Mouse (Mus musculus) limb, embryonic 14.5 days (tissue): Measurements from ENCODE around the gene A3galt2. TPM values are rescaled to one million over a fixed set of nuclear protein-coding genes. Genes with fewer than 3 reads are reported as not detected.

Experiments
- ATAC-seq: fragments of 200-750 bp; cut with Nextera tagmentation; 2 replicates; pipeline ENCODE4 v1.8.0; 2017; ENCODE audit warnings: low read depth, moderate number of reproducible peaks, moderate TSS enrichment; ENCODE audit not compliant: low FRiP score
- DNase-seq: peaks from one replicate; pipeline ENCODE4 v3.0.0-alpha.2; 2015; ENCODE audit warnings: low spot score
- H3K27ac ChIP-seq: fragments of 300-500 bp; sonication (generic); replicated peaks from 2 replicates; pipeline ENCODE4 v1.5.1; 2014; ENCODE audit warnings: low read depth, mild to moderate bottlenecking, low read length, moderate library complexity, mixed read lengths
- H3K27me3 ChIP-seq: fragments of 300-500 bp; sonication (generic); 2 replicates; pipeline ENCODE4 v1.6.1; 2014; ENCODE audit warnings: low read length, mixed read lengths; ENCODE audit not compliant: control insufficient read depth, insufficient read depth
- H3K36me3 ChIP-seq: fragments of 300-500 bp; sonication (generic); 2 replicates; pipeline ENCODE4 v1.6.1; 2014; ENCODE audit warnings: mild to moderate bottlenecking, low read length, moderate library complexity, mixed read lengths; ENCODE audit not compliant: control insufficient read depth, insufficient read depth
- H3K4me1 ChIP-seq: fragments of 300-500 bp; sonication (generic); 2 replicates; pipeline ENCODE4 v1.6.1; 2014; ENCODE audit warnings: antibody characterized with exemption, low read length, mixed read lengths; ENCODE audit not compliant: control insufficient read depth, insufficient read depth
- H3K4me2 ChIP-seq: fragments of 300-500 bp; sonication (generic); replicated peaks from 2 replicates; pipeline ENCODE4 v1.6.1; 2014; ENCODE audit warnings: low read depth, mild to moderate bottlenecking, low read length, moderate library complexity; ENCODE audit not compliant: severe bottlenecking
- H3K4me3 ChIP-seq: fragments of 300-500 bp; sonication (generic); replicated peaks from 2 replicates; pipeline ENCODE4 v1.5.1; 2014; ENCODE audit warnings: low read length
- H3K9ac ChIP-seq: fragments of 300-500 bp; sonication (generic); 2 replicates; pipeline ENCODE4 v1.6.1; 2014; ENCODE audit warnings: mild to moderate bottlenecking, low read depth, low read length, moderate library complexity; ENCODE audit not compliant: severe bottlenecking
- H3K9me3 ChIP-seq: fragments of 300-500 bp; sonication (generic); 2 replicates; pipeline ENCODE4 v1.6.1; 2016; ENCODE audit warnings: low read length; ENCODE audit not compliant: control insufficient read depth
- POLR2A ChIP-seq: fragments of 200-500 bp; IDR thresholded peaks from 2 replicates; pipeline ENCODE4 v1.8.0; 2012; ENCODE audit warnings: inconsistent platforms, mild to moderate bottlenecking, moderate library complexity, borderline replicate concordance; ENCODE audit not compliant: insufficient read depth, insufficient read length; ENCODE audit errors: extremely low read depth
- WGBS: fragments of 180-500 bp; shearing (Covaris S2); extraction: QIAGEN DNeasy Blood & Tissue Kit; methylation state at CpG from one replicate; pipeline ENCODE4 v1.1.7; 2014; 5-methylcytosine and 5-hydroxymethylcytosine counted together
- polyA plus RNA-seq, 2 experiments: library from polyadenylated mRNA; depleted of rRNA in 1 of 2; stranded (reverse) in 1 of 2; unstranded in 1 of 2; fragments of >200 nt; fragmentation: Nextera tagmentation in 1 of 2; extraction: Ambion mirVana in 1 of 2; gene quantifications; 2 replicates each; pipeline versions ENCODE4 v1.2.1 to v1.2.3; 2012 to 2014

The A3galt2 gene
- polyA plus RNA-seq, 2 experiments: 0.15 to 1.7 TPM

GRCm38 (mm10) chr4:128787023-128787939, 32.1 kb downstream of the A3galt2 start:
- peaks cover 93% of the 10 kb centered on the region for H3K36me3 ChIP-seq
- H3K9me3 ChIP-seq: no peaks in the 10 kb centered on the region
- no peak overlapping the region for H3K9ac ChIP-seq
- TF ChIP-seq POLR2A: no peak
- no peak for DNase-seq
- ATAC-seq: no peak
- H3K27ac ChIP-seq: no peak overlapping the region
- no peaks in the 10 kb centered on the region for H3K27me3 ChIP-seq
- WGBS: 90% methylated on average over 24 of the region's 24 CpGs
- no peaks in the 10 kb centered on the region; the same call in 1 of the 2 replicates for H3K4me1 ChIP-seq
- no peak overlapping the region for H3K4me3 ChIP-seq
- no peak overlapping the region for H3K4me2 ChIP-seq

DNA sequence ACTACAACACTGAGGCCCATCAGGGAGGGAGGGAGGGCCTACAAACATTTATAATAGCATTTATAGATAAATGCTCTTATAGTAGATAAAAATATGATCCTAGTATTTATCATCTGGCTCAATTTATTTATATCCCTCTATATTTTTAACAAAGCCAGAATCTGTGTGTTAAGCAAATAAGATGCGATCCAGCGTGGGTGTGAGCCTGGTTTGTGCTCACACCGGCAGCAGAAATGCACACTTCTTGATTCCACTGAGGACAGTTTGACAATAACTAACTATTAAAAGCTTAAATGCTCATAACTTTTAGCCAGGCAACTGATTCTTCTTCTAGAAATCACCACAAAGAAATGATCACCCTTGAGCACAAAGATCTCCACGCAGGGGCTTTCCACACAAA, 32.9 kb downstream of the A3galt2 start:
- Histone ChIP-seq H3K27me3 (no peaks in the 10 kb centered on the region), H3K9ac (no peak overlapping the region), H3K4me2 (no peak overlapping the region), H3K27ac (no peak overlapping the region), H3K9me3 (no peaks in the 10 kb centered on the region), H3K4me1 (no peaks in the 10 kb centered on the region; the same call in 1 of the 2 replicates), H3K4me3 (no peak overlapping the region), H3K36me3 (peaks cover 89% of the 10 kb centered on the region)
- no peak for TF ChIP-seq POLR2A
- DNase-seq: no peak
- no peak for ATAC-seq
- 95% methylated on average over 4 of the region's 4 CpGs for WGBS

DNA sequence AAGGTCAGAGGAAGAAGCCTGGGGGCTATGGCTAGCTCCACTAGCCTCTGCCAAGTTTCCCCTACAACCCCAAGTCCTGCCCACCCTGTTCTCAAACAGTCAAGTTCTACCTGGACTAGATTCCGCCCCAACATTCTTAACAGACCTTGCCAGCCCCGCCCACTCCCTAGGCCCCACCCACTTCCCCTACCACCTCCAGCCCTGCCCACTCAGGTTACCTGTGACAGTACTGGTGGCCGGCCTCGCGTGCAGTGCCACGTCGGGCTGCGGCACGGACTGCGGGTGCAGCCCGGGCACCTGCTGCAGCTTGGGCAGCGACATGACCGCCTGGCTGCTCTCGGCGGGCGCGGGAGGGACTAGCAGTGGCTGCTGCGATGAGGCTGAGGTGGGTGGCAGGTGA, 34.5 kb downstream of the A3galt2 start:
- no peak overlapping the region for H3K4me3 ChIP-seq
- no peak overlapping the region for H3K27ac ChIP-seq

DNA sequence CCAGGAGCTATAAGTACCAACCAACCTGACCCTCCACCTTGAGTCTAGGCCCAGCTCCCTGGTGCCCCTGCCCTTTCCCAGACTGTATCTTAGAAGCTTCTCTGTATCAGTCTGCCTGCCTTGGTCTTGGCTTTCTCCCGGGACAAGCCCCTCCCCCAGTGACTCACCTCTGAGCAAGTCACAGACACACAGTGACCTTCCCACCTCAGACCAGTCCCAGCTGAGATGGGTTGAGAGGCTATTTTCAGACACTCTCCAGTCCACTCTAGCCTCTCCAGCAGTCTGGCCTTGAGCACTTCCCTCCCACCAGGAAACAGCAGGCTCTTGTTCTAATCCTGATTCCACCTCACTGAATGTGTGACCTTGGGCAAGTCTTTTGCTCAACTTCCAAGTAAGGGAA, 38.5 kb downstream of the A3galt2 start:
- Histone ChIP-seq H3K9ac (no peak overlapping the region), H3K27ac (no peak overlapping the region), H3K4me2 (no peak overlapping the region), H3K27me3 (no peaks in the 10 kb centered on the region), H3K9me3 (no peaks in the 10 kb centered on the region), H3K4me3 (no peak overlapping the region), H3K4me1 (peaks cover 18% of the 10 kb centered on the region), H3K36me3 (peaks cover 54% of the 10 kb centered on the region)
- DNase-seq: no peak
- no peak for TF ChIP-seq POLR2A
- 33% methylated on average over 1 of the region's 1 CpGs for WGBS
- ATAC-seq: no peak

More for the DNA sequence above, 34.5 kb downstream of the A3galt2 start:
- Histone ChIP-seq H3K4me1 (no peaks in the 10 kb centered on the region; the same call in 1 of the 2 replicates), H3K9me3 (no peaks in the 10 kb centered on the region), H3K4me2 (no peak overlapping the region), H3K27me3 (no peaks in the 10 kb centered on the region), H3K36me3 (peaks cover 89% of the 10 kb centered on the region), H3K9ac (no peak overlapping the region)
- no peak for TF ChIP-seq POLR2A
- DNase-seq (no peak), ATAC-seq (no peak; the same call in 1 of the 2 replicates)
- WGBS: 42% methylated on average over 18 of the region's 18 CpGs

- no peaks in the 10 kb centered on the region for H3K27me3 ChIP-seq
- no peak overlapping the region for H3K4me2 ChIP-seq
- no peak overlapping the region for H3K27ac ChIP-seq
- no peak overlapping the region for H3K4me3 ChIP-seq
- no peak for TF ChIP-seq POLR2A
- H3K36me3 ChIP-seq: peaks cover 50% of the 10 kb centered on the region
- DNase-seq (no peak), ATAC-seq (no peak)
- no peak overlapping the region for H3K9ac ChIP-seq
- peaks cover 18% of the 10 kb centered on the region for H3K4me1 ChIP-seq
- WGBS: 89% methylated on average over 8 of the region's 8 CpGs
- H3K9me3 ChIP-seq: no peaks in the 10 kb centered on the region
These were observed 39.0 kb downstream of the A3galt2 start for GRCm38 (mm10) chr4:128794198-128794597.
